Comparison of ENCODE assay signal across 9 mouse cellular contexts in genomic region chr13:48665656-48666597, GRCm38 (mm10). TPM values are rescaled to one million over a fixed set of nuclear protein-coding genes. Genes with fewer than 3 reads are reported as not detected.
DNase-seq lines count a peak whose midpoint lies in the region; ATAC-seq lines count a peak whose summit lies in the region.
"Had no signal": no experiment of that assay in that cellular context is flagged by ENCODE, and none has a peak within 500 bp of the region (broad histone marks: within the 10 kb centered on the region; RNA-seq: fewer than 3 reads in every experiment).

No protein-coding gene starts in this region.

- H3K9me3 ChIP-seq in intestine, embryonic 14.5 days (ENCODE audit: control insufficient read depth, low read length), result no peaks in the 10 kb centered on the region
- no peaks in the 10 kb centered on the region for H3K9me3 ChIP-seq in intestine, embryonic 16.5 days (ENCODE audit: control insufficient read depth, low read length)
- H3K9me3 ChIP-seq in limb, embryonic 11.5 days (ENCODE audit: control insufficient read depth, low read length), result no peaks in the 10 kb centered on the region

- no peak overlapping the region for H3K4me3 ChIP-seq in intestine, embryonic 14.5 days (ENCODE audit: low read depth, low read length)
- H3K4me3 ChIP-seq in intestine, embryonic 16.5 days (ENCODE audit: low read length), result no peak overlapping the region
- H3K4me3 ChIP-seq in limb, embryonic 11.5 days (ENCODE audit: low read depth, low read length), result no peak overlapping the region

- peaks cover 100% of the 10 kb centered on the region for H3K27me3 ChIP-seq in intestine, embryonic 14.5 days (replicated peaks; ENCODE audit: control insufficient read depth, insufficient read depth, low read length)
- H3K27me3 ChIP-seq in intestine, embryonic 16.5 days (replicated peaks; ENCODE audit: control insufficient read depth, insufficient read depth, low read length), result peaks cover 86% of the 10 kb centered on the region
- peaks cover 95% of the 10 kb centered on the region for H3K27me3 ChIP-seq in limb, embryonic 11.5 days (ENCODE audit: control insufficient read depth, insufficient read depth, low read length)

- H3K9ac ChIP-seq in intestine, embryonic 14.5 days (ENCODE audit: low read length), result no peak overlapping the region
- no peak overlapping the region for H3K9ac ChIP-seq in intestine, embryonic 16.5 days (ENCODE audit: low read depth, low read length)
- H3K9ac ChIP-seq in limb, embryonic 11.5 days (ENCODE audit: low read length), result no peak overlapping the region

- ATAC-seq in intestine, embryonic 14.5 days (replicated peaks; ENCODE audit: low FRiP score, low TSS enrichment, low read depth), result no peak
- ATAC-seq in intestine, embryonic 16.5 days, result no peak
- no peak for ATAC-seq in limb, embryonic 11.5 days (ENCODE audit: insufficient number of reproducible peaks, low FRiP score, low TSS enrichment, low read depth)

- peaks cover 10% of the 10 kb centered on the region; the same call in 1 of the 2 replicates for H3K4me1 ChIP-seq in intestine, embryonic 14.5 days (replicated peaks; ENCODE audit: control insufficient read depth, insufficient read depth, low read length)
- peaks cover 23% of the 10 kb centered on the region for H3K4me1 ChIP-seq in intestine, embryonic 16.5 days (ENCODE audit: control insufficient read depth, insufficient read depth, low read length)
- peaks cover 17% of the 10 kb centered on the region; the same call in 1 of the 2 replicates for H3K4me1 ChIP-seq in limb, embryonic 11.5 days (ENCODE audit: control insufficient read depth, insufficient read depth, low read length)

- H3K36me3 ChIP-seq in intestine, embryonic 14.5 days (ENCODE audit: control insufficient read depth, insufficient read depth, low read length), result no peaks in the 10 kb centered on the region
- no peaks in the 10 kb centered on the region for H3K36me3 ChIP-seq in intestine, embryonic 16.5 days (ENCODE audit: control insufficient read depth, insufficient read depth, low read length)
- no peaks in the 10 kb centered on the region for H3K36me3 ChIP-seq in limb, embryonic 11.5 days (ENCODE audit: control insufficient read depth, insufficient read depth, low read length)

- no peak overlapping the region for H3K27ac ChIP-seq in intestine, embryonic 14.5 days (ENCODE audit: low read depth)
- no peak overlapping the region for H3K27ac ChIP-seq in intestine, embryonic 16.5 days (ENCODE audit: low read length)
- no peak overlapping the region for H3K27ac ChIP-seq in limb, embryonic 11.5 days (replicated peaks; ENCODE audit: low read depth, low read length)

- no peak overlapping the region for H3K4me2 ChIP-seq in intestine, embryonic 14.5 days (ENCODE audit: low read length)
- no peak overlapping the region for H3K4me2 ChIP-seq in intestine, embryonic 16.5 days (ENCODE audit: low read depth, low read length)
- no peak overlapping the region for H3K4me2 ChIP-seq in limb, embryonic 11.5 days (ENCODE audit: low read depth, severe bottlenecking)

- WGBS in intestine, embryonic 14.5 days, result 1% methylated on average over 58 of the region's 58 CpGs
- WGBS in intestine, embryonic 16.5 days, result 2% methylated on average over 58 of the region's 58 CpGs
- 1% methylated on average over 58 of the region's 58 CpGs for WGBS in limb, embryonic 11.5 days

- DNase-seq in intestine, embryonic 14.5 days (ENCODE audit: low spot score), result peak; percentile 67
- peak; percentile 15 for DNase-seq in R1 (ENCODE audit: low read depth, low spot score)
- peak; percentile 55 for DNase-seq in embryo, embryonic 11 days
- peak; percentile 54 for DNase-seq in limb, embryonic 11.5 days (ENCODE audit: low spot score)
- DNase-seq in cerebellum, adult 8-10 months, result no peak
- no peak for DNase-seq in Muller cell, postnatal 12 days (ENCODE audit: inconsistent ontology term)
- DNase-seq: gastrocnemius, postnatal 25 days had no signal

RNA-seq across cellular contexts. Expression of gene Barx1, which starts 3.1 kb away (rescaled TPM):
- 0.26 and 0.30 TPM in 2 replicates for polyA plus RNA-seq in intestine, embryonic 14.5 days (2014; fragmentation: Nextera tagmentation; extraction: Ambion mirVana)
- 0.10 and 0.18 TPM in 2 replicates for polyA plus RNA-seq in intestine, embryonic 16.5 days (2015; fragmentation: Nextera tagmentation; extraction: Ambion mirVana)
- 1.3 and 1.4 TPM in 2 replicates for polyA plus RNA-seq in limb, embryonic 11.5 days (2014; fragmentation: Nextera tagmentation; extraction: Ambion mirVana)
- polyA plus RNA-seq: neural tube, embryonic 14.5 days had no signal

RNA-seq across cellular contexts. Expression of gene Ptpdc1, which starts 40.5 kb away (rescaled TPM):
- polyA plus RNA-seq in intestine, embryonic 14.5 days (2014; fragmentation: Nextera tagmentation; extraction: Ambion mirVana), result 9.9 and 10.0 TPM in 2 replicates
- polyA plus RNA-seq in intestine, embryonic 16.5 days (2015; fragmentation: Nextera tagmentation; extraction: Ambion mirVana), result 4.1 and 4.2 TPM in 2 replicates
- polyA plus RNA-seq in limb, embryonic 11.5 days (2014; fragmentation: Nextera tagmentation; extraction: Ambion mirVana), result 11.9 and 13.8 TPM in 2 replicates

Comparison
In these comparisons a context has a peak if more than half of its experiments do, and no peak if none do; other contexts are left out.
1. DNase-seq: peak in intestine, embryonic 14.5 days (single experiment), R1 (single experiment), embryo, embryonic 11 days (single experiment) and limb, embryonic 11.5 days (single experiment); none in cerebellum, adult 8-10 months (single experiment) and Muller cell, postnatal 12 days (single experiment).